Mouse (Mus musculus) MEL (cell line): Measurements from ENCODE around the gene Ccdc141. TPM values are rescaled to one million over a fixed set of nuclear protein-coding genes. Genes with fewer than 3 reads are reported as not detected.

Source experiments
- DNase-seq: peaks from one replicate; pipeline ENCODE4 v3.0.0; 2011; ENCODE audit warnings: low read depth, low spot score
- H3K27ac ChIP-seq: 2 replicates; pipeline ENCODE4 v1.5.1; 2012; ENCODE audit warnings: low read depth, mild to moderate bottlenecking, control low read depth, low read length, moderate library complexity; ENCODE audit not compliant: control insufficient read depth
- H3K27me3 ChIP-seq, 2 experiments: fragments of 150-350 bp in 1 of 2; sonication (generic) in 1 of 2; 2 replicates each; pipeline ENCODE4 v1.6.1; 2012; ENCODE audit warnings: low read length in 2 of 2, mild to moderate bottlenecking in 2 of 2, improper control_type of control experiment in 1 of 2, moderate library complexity in 1 of 2; ENCODE audit not compliant: insufficient read depth in 2 of 2, control insufficient read depth in 1 of 2
- H3K36me3 ChIP-seq, 2 experiments: 2 replicates each; pipeline ENCODE4 v1.6.1; 2012 to 2014; ENCODE audit warnings: low read length in 2 of 2, improper control_type of control experiment in 1 of 2, inconsistent platforms in 1 of 2, mild to moderate bottlenecking in 1 of 2; ENCODE audit not compliant: insufficient read depth in 2 of 2, control insufficient read depth in 1 of 2
- H3K4me1 ChIP-seq, 2 experiments: fragments of 150-350 bp in 1 of 2; sonication (generic) in 1 of 2; 2 replicates each; pipeline ENCODE4 v1.6.1; 2012; ENCODE audit warnings: low read length in 2 of 2, improper control_type of control experiment in 1 of 2, mild to moderate bottlenecking in 1 of 2; ENCODE audit not compliant: insufficient read depth in 2 of 2, control insufficient read depth in 1 of 2
- H3K4me3 ChIP-seq, 2 experiments: fragments of 150-350 bp in 1 of 2; sonication (generic) in 1 of 2; 2 replicates each; pipeline ENCODE4 v1.5.1; 2012; ENCODE audit warnings: low read depth in 2 of 2, low read length in 2 of 2, mild to moderate bottlenecking in 2 of 2, moderate library complexity in 2 of 2, control low read depth in 1 of 2, improper control_type of control experiment in 1 of 2; ENCODE audit not compliant: control insufficient read depth in 1 of 2, insufficient read depth in 1 of 2
- H3K79me2 ChIP-seq: 2 replicates; pipeline ENCODE4 v1.6.1; 2012; ENCODE audit warnings: mild to moderate bottlenecking, low read length, moderate library complexity; ENCODE audit not compliant: control insufficient read depth, poor library complexity, insufficient read depth
- H3K9ac ChIP-seq: 2 replicates; pipeline ENCODE4 v1.6.1; 2012; ENCODE audit warnings: low read depth, mild to moderate bottlenecking, control low read depth, low read length, moderate library complexity; ENCODE audit not compliant: control insufficient read depth, poor library complexity, severe bottlenecking
- H3K9me3 ChIP-seq: fragments of 150-350 bp; sonication (generic); replicated peaks from 2 replicates; pipeline ENCODE4 v1.6.1; 2012; ENCODE audit warnings: mild to moderate bottlenecking, low read length, improper control_type of control experiment, moderate library complexity; ENCODE audit not compliant: insufficient read depth
- BHLHE40 ChIP-seq: IDR thresholded peaks from 2 replicates; pipeline ENCODE4 v1.6.1; 2012; ENCODE audit warnings: low read depth, mild to moderate bottlenecking, inconsistent platforms, low read length, improper control_type of control experiment, borderline replicate concordance
- CHD1 ChIP-seq: IDR thresholded peaks from 2 replicates; pipeline ENCODE4 v1.6.1; 2012; ENCODE audit warnings: low read depth, mild to moderate bottlenecking, inconsistent platforms, low read length, improper control_type of control experiment
- E2F4 ChIP-seq: IDR thresholded peaks from 2 replicates; pipeline ENCODE4 v1.6.1; 2011; ENCODE audit warnings: low read depth, low read length, improper control_type of control experiment, borderline replicate concordance
- ELF1 ChIP-seq: IDR thresholded peaks from 2 replicates; pipeline ENCODE4 v1.6.1; 2014; ENCODE audit warnings: low read depth, mild to moderate bottlenecking, inconsistent platforms, low read length, improper control_type of control experiment, moderate library complexity
- EP300 ChIP-seq, 2 experiments: IDR thresholded peaks; 2 replicates each; pipeline ENCODE4 v1.6.1; 2011; ENCODE audit warnings: improper control_type of control experiment in 2 of 2, low read length in 2 of 2, low read depth in 1 of 2, mild to moderate bottlenecking in 1 of 2
- GABPA ChIP-seq: IDR thresholded peaks from 2 replicates; pipeline ENCODE4 v1.6.1; 2012; ENCODE audit warnings: low read depth, mild to moderate bottlenecking, inconsistent platforms, low read length, improper control_type of control experiment, moderate library complexity
- GATA1 ChIP-seq: IDR thresholded peaks from 2 replicates; pipeline ENCODE4 v1.6.1; 2011; ENCODE audit warnings: low read depth, low read length, improper control_type of control experiment
- HCFC1 ChIP-seq: IDR thresholded peaks from 2 replicates; pipeline ENCODE4 v1.6.1; 2012; ENCODE audit warnings: low read depth, mild to moderate bottlenecking, inconsistent platforms, low read length, improper control_type of control experiment, moderate library complexity
- JUND ChIP-seq: IDR thresholded peaks from 2 replicates; pipeline ENCODE4 v1.6.1; 2011; ENCODE audit warnings: low read depth, mild to moderate bottlenecking, improper control_type of control experiment, low read length
- MAFK ChIP-seq: IDR thresholded peaks from 2 replicates; pipeline ENCODE4 v1.6.1; 2011; ENCODE audit warnings: low read depth, mild to moderate bottlenecking, low read length, improper control_type of control experiment, borderline replicate concordance
- MAX ChIP-seq: IDR thresholded peaks from 2 replicates; pipeline ENCODE4 v1.6.1; 2011; ENCODE audit warnings: low read length, improper control_type of control experiment
- MYC ChIP-seq: IDR thresholded peaks from 2 replicates; pipeline ENCODE4 v1.6.1; 2011; ENCODE audit warnings: low read depth, mild to moderate bottlenecking, low read length, improper control_type of control experiment, moderate library complexity
- NELFE ChIP-seq: IDR thresholded peaks from 2 replicates; pipeline ENCODE4 v1.6.1; 2011; ENCODE audit warnings: low read depth, low read length, improper control_type of control experiment
- POLR2A ChIP-seq, 2 experiments: IDR thresholded peaks; 2 replicates each; pipeline ENCODE4 v1.6.1; 2011 to 2012; ENCODE audit warnings: low read length in 2 of 2, mild to moderate bottlenecking in 2 of 2, control low read depth in 1 of 2, improper control_type of control experiment in 1 of 2, low read depth in 1 of 2, moderate library complexity in 1 of 2; ENCODE audit not compliant: control insufficient read depth in 1 of 2, insufficient read depth in 1 of 2, poor library complexity in 1 of 2
- POLR2AphosphoS2 ChIP-seq: IDR thresholded peaks from 2 replicates; pipeline ENCODE4 v1.6.1; 2011; ENCODE audit warnings: low read length, improper control_type of control experiment
- POLR2AphosphoS5 ChIP-seq: IDR thresholded peaks from 2 replicates; pipeline ENCODE4 v1.6.1; 2012; ENCODE audit warnings: low read depth, borderline replicate concordance, mild to moderate bottlenecking, inconsistent platforms, low read length, moderate library complexity, mixed read lengths
- RAD21 ChIP-seq: IDR thresholded peaks from 2 replicates; pipeline ENCODE4 v1.6.1; 2011; ENCODE audit warnings: mild to moderate bottlenecking, low read depth, low read length, improper control_type of control experiment
- RCOR1 ChIP-seq: IDR thresholded peaks from 2 replicates; pipeline ENCODE4 v1.6.1; 2012; ENCODE audit warnings: low read depth, mild to moderate bottlenecking, inconsistent platforms, low read length, improper control_type of control experiment
- SIN3A ChIP-seq: IDR thresholded peaks from 2 replicates; pipeline ENCODE4 v1.6.1; 2012; ENCODE audit warnings: low read length, improper control_type of control experiment, inconsistent platforms
- USF1 ChIP-seq: IDR thresholded peaks from 2 replicates; pipeline ENCODE4 v1.6.1; 2014; ENCODE audit warnings: low read depth, mild to moderate bottlenecking, inconsistent platforms, low read length, improper control_type of control experiment, moderate library complexity
- ZC3H11A ChIP-seq: IDR thresholded peaks from 2 replicates; pipeline ENCODE4 v1.6.1; 2012; ENCODE audit warnings: low read depth, mild to moderate bottlenecking, inconsistent platforms, low read length, improper control_type of control experiment
- ZKSCAN1 ChIP-seq: IDR thresholded peaks from 2 replicates; pipeline ENCODE4 v1.6.1; 2012; ENCODE audit warnings: low read depth, mild to moderate bottlenecking, inconsistent platforms, low read length, improper control_type of control experiment, moderate library complexity
- ZMIZ1 ChIP-seq: IDR thresholded peaks from 2 replicates; pipeline ENCODE4 v1.6.1; 2012; ENCODE audit warnings: low read depth, mild to moderate bottlenecking, inconsistent platforms, low read length, improper control_type of control experiment, moderate library complexity
- ZNF384 ChIP-seq: IDR thresholded peaks from 2 replicates; pipeline ENCODE4 v1.6.1; 2012; ENCODE audit warnings: low read depth, mild to moderate bottlenecking, inconsistent platforms, low read length, improper control_type of control experiment
- polyA plus RNA-seq, 2 experiments: library from polyadenylated mRNA; stranded (reverse) in 1 of 2; unstranded in 1 of 2; fragments of >175 nt in 1 of 2; fragments of >200 nt in 1 of 2; gene quantifications; 2 replicates each; pipeline versions ENCODE4 v1.2.1 to v1.2.4; 2012; ENCODE audit warnings: low replicate concordance in 2 of 2, low read depth in 1 of 2; ENCODE audit not compliant: insufficient read length in 2 of 2, insufficient read depth in 1 of 2, missing spikeins in 1 of 2
- total RNA-seq: library from RNA; depleted of rRNA; stranded (reverse); fragments of 300-350 nt; gene quantifications from 2 replicates; pipeline ENCODE4 v1.2.3, GENCODE M21; 2012

The Ccdc141 gene
- total and polyA plus RNA-seq, 3 experiments = 0.54 to 1.1 TPM; not detected in 1

DNA sequence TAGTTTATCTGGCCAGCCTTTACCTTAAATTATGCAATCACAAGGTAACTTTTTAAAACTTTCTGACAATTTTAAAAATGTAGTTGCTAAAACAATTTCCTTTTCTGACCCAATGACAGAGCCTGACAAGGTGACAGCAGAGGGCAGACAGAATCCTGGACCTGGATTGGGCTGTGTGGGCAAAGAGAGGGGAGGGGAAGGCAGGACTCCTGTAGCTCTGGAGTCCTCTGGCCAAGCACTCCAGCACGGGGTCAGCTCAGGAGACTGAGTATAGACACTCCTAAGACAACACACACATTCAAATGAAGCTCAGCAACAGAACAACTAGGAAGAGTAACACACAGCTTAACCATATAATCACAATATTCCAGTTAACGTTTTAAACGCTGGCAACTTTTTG, 19.9 kb upstream of the Ccdc141 start:
- Histone ChIP-seq H3K9me3 (no peaks in the 10 kb centered on the region), H3K4me1 (no peaks in the 10 kb centered on the region), H3K79me2 (no peaks in the 10 kb centered on the region), H3K36me3 (no peaks in the 10 kb centered on the region), H3K4me3 (no peak overlapping the region), H3K27me3 (no peaks in the 10 kb centered on the region), H3K27ac (no peak overlapping the region), H3K9ac (no peak overlapping the region)
- DNase-seq = no peak
- TF ChIP-seq HCFC1 = no peak
- TF ChIP-seq USF1 = no peak
- no peak for TF ChIP-seq MAX
- no peak for TF ChIP-seq POLR2AphosphoS2

DNA sequence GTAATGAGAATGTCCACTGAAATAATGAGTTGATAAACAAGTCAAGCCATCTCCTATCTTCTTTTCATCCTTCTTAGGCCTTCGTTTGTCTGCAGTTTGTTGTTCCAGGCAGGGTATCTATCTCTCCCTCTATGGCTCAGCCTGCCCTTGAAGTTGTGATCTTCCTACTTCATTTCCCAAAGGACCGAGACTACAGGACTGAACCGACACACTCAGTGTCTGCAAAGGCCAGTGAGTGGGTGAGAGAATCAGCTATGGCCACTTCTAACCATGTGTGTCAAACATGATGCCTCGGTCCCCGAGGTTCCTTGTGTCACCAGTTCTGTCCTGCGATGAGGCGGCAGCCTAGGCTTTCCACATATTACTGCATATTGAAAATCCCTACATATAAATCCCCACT, 19.2 kb upstream of the Ccdc141 start:
- DNase-seq = no peak
- peaks cover 0 to under 1% of the 10 kb centered on the region in 2 experiments; a peak in 1 of 4 replicates for H3K36me3 ChIP-seq
- TF ChIP-seq ZC3H11A (no peak), EP300 (IDR thresholded peaks at IDR 0.05; ENCODE audit: low read depth in 1 of 2, low read length in 2 of 2) (no peak), CHD1 (no peak), ZMIZ1 (no peak), JUND (no peak), RAD21 (no peak)
- no peak overlapping the region for H3K9ac ChIP-seq
- H3K4me1 ChIP-seq = no peaks in the 10 kb centered on the region
- no peak overlapping the region for H3K4me3 ChIP-seq
- no peaks in the 10 kb centered on the region for H3K27me3 ChIP-seq
- no peaks in the 10 kb centered on the region for H3K9me3 ChIP-seq
- no peaks in the 10 kb centered on the region for H3K79me2 ChIP-seq
- H3K27ac ChIP-seq = no peak overlapping the region

DNA sequence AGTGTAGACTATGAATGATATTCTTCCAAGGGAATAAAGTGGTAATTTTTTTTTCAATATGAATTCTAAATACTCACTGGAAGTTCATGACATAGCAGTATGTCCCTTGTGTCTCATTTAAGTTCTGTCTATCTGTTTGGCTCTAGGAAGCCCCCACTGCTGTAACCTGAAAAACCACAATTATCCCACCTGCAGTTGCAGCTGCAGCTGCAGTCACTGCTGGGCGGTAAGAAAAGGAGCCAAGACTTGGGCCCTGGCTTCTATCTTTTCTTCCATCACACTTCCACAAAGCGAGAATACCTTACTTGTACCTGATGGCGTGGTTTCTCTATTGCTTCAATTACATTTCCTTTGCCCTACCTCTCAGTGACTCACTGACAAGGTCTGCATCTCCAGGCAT, 17.1 kb upstream of the Ccdc141 start:
- Histone ChIP-seq H3K4me3 (no peak overlapping the region), H3K9me3 (no peaks in the 10 kb centered on the region), H3K4me1 (no peaks in the 10 kb centered on the region), H3K36me3 (peaks cover 0 to 3% of the 10 kb centered on the region in 2 experiments; a peak in 1 of 4 replicates), H3K9ac (no peak overlapping the region), H3K27ac (no peak overlapping the region), H3K79me2 (no peaks in the 10 kb centered on the region), H3K27me3 (no peaks in the 10 kb centered on the region)
- TF ChIP-seq POLR2AphosphoS2 (no peak), GABPA (no peak), POLR2AphosphoS5 (no peak), NELFE (no peak), GATA1 (no peak), POLR2A (IDR thresholded peaks at IDR 0.05; ENCODE audit: control insufficient read depth in 1 of 2, insufficient read depth in 1 of 2, low read depth in 1 of 2, low read length in 2 of 2, poor library complexity in 1 of 2) (no peak), MYC (no peak), MAFK (no peak), USF1 (no peak), SIN3A (no peak), RCOR1 (no peak), CHD1 (no peak), ZNF384 (no peak), RAD21 (no peak), E2F4 (no peak), BHLHE40 (no peak), ZKSCAN1 (no peak), ELF1 (no peak)
- no peak for DNase-seq
